Mouse (Mus musculus): ENCODE measurements around the gene Trim72.
"Not testable (repeated sequence)": the region's sequence is repeated elsewhere in the genome, so short reads cannot be mapped to it uniquely, and the experiment has no call there.

Gene Trim72

DNA sequence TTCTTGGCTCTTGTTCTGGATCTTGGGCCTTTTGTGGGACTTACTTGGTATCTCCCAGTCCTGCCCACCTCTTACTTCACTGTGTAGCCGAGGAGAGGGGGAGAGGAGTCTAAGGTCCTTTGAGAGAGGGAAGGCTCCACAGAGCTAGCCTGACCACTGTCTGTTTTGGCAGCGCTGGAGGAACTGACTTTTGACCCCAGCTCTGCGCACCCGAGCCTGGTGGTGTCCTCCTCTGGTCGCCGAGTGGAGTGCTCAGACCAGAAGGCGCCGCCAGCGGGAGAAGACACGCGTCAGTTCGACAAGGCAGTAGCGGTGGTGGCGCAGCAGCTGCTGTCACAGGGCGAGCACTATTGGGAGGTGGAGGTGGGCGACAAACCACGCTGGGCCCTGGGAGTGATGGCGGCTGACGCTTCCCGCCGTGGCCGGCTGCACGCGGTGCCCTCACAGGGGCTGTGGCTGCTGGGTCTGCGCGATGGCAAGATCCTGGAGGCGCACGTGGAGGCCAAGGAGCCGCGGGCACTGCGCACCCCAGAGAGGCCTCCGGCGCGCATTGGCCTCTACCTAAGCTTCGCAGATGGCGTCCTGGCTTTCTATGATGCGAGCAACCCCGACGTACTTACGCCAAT, 6.1 kb downstream of the Trim72 start:
- DNase-seq, result no peak

- DNase-seq, result peak; percentile 28
Observed at GRCm38 (mm10) chr7:128012136-128012780, 8.5 kb downstream of the Trim72 start.

DNA sequence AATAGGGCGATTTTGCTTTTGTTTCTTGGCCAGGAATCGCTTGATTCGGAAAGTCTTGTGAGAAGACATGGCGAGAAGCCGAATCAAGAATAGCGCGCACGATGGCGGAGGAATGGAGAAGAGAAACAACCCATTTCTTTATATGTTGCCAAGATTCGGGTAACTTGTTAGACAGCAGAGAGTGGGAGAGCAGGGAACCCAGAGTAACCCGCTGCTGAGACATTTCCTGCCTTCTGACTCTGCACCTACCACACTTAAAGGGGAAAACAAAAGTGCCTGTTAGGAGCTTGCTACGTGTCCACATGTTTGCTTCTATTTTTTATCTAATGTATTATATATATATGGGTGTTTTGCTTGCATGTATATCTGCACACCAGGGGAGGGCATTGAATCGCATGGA, 9.4 kb downstream of the Trim72 start:
- no peak for DNase-seq

DNA sequence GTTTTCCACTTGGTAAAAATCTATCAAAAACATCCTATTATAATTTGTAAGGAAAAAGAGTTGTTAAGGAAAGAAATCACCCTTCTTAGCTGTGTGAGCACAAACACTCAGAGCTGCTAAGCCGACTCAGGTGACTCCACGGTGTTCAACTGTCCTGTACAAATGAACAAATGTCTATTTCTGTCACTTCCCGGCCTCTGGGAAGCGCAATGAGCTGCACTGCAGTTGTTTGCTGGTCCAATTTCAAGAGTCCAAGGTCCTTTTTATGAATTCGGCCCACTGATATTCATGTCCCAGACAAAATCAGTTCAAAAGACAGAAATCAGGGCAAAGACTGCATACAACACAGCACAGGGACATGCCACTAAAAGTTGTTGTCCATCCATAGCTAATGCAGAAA, 12.4 kb downstream of the Trim72 start:
- DNase-seq, result not testable (repeated sequence)

DNA sequence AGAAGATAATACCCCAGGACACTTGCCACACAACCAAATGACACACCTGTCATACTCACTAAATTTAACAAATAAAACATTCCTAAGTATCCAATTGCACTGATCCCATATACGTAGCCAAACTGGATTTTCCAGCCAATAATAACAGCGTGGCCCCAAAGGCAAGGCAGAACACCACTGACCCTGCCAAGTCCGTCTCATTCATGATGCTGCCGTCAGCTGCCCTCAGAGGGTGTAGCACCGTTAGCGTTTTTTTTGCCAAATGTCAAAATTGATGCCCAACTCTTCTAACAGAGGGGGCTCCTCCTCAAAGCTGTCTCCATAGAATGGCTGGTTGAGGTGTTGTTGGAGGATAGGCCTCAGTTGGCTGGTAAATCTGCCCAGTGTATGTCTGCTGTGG, 12.9 kb downstream of the Trim72 start:
- no peak for DNase-seq

GRCm38 (mm10) chr7:128018275-128018674, 14.5 kb downstream of the Trim72 start:
- no peak for DNase-seq

GRCm38 (mm10) chr7:128019187-128019586, 15.4 kb downstream of the Trim72 start:
- no peak for DNase-seq

- DNase-seq, result no peak
Observed at GRCm38 (mm10) chr7:128022974-128023373, 19.2 kb downstream of the Trim72 start.

GRCm38 (mm10) chr7:128023565-128023964, 19.8 kb downstream of the Trim72 start:
- DNase-seq, result no peak

GRCm38 (mm10) chr7:128024364-128024763, 20.6 kb downstream of the Trim72 start:
- DNase-seq, result no peak

GRCm38 (mm10) chr7:128024932-128025331, 21.2 kb downstream of the Trim72 start:
- DNase-seq, result no peak

DNA sequence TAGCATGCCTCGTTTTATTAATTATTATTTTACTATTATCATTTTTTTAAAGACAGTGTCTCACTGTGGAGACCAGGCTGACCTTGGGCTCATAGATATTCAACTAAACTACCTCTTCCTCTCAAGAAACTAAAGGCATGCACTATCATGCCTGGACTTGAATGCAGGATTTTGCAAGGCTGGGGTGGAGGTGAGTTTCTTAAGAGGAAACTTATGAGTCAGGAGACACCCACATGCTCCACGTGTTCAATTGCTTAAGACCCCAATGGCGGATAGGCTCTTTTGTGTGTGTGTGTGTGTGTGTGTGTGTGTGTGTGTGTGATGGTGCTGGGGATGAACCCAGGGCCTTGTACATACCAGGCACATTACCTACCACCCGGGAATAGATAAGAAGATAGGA, 21.6 kb downstream of the Trim72 start:
- no peak for DNase-seq

DNA sequence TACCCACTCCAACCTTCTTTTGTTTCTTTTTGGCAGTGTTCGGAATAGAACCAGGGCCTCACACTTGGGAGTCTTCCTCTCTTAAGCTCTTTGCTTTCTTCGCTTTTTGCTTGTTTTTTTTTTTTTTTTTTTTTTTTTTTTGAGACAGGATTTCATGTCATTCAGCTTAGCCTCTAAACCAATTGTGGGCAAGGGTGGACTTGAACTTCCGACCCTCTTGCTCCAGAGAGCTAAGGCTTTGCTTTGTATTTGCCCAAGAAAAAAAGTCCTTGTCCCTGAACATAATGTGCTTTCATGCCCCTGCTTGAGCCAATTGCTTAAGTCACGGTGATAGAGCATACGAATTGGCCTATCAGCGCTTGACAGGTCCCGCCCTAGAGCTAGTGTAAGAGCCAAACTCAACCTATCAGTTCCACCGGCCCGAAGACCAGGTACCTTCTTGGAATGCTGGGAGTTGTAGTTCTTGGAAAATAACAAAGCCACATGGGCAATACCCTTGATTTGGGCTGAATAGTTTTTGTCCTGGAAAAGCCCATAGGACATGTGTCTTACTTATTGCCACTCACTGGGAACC, 27.7 kb downstream of the Trim72 start:
- no peak for DNase-seq

- no peak for DNase-seq
Observed at GRCm38 (mm10) chr7:128032290-128032988, 28.7 kb downstream of the Trim72 start.

- no peak for DNase-seq
Observed at GRCm38 (mm10) chr7:128032989-128033293, 29.2 kb downstream of the Trim72 start.

- DNase-seq, result no peak
Observed at GRCm38 (mm10) chr7:128033616-128034015, 29.9 kb downstream of the Trim72 start.

GRCm38 (mm10) chr7:128042161-128042820, 38.5 kb downstream of the Trim72 start:
- DNase-seq, result not testable (repeated sequence)

DNA sequence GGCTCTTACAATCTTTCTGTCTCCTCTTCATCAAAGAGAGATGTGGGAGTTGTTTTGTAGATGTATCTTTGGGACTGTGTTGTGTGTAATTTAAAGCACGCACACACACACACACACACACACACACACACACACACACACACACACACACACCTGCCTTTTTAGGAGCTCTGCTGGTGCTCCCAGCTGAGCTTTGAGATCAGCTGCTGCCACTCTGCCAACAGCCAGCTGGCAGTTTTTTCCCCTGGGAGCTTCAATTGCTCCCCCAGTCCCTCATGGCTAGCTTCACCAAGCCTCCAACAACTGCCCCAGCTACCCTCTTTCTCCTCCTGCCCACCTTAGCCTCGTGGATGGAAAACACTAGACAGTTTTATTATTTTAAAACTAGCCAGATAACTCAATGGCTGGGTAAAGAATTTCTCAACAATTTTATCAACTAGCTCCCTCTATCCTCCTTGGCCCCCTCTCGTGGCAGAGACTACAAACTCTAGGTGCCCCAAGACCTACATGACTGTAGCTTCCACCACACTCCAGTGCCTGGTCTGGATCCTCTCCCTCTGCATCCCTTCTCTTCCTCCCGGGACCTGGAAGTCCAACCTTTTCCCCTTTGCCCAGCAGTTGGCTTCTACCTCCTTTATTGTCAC, 40.5 kb downstream of the Trim72 start:
- no peak for DNase-seq

DNA sequence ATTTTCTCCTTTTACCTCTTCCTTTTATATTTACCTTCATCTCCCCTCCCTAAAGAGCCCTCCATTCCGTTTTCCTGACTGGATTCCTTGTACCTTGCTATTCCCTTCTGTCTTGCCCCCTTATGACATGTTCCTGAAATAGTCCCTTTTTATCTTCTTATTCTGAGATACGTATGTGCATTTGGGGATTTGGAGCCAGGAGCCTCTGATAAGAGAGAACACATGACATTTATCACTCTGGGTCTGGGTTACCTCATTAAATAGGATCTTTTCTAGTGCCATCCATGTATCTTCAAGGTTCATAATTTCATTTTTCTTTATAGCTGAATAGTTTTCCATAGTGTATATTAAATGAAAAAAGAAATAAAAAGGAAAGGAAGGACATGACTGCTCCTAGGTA, 41.9 kb downstream of the Trim72 start:
- DNase-seq, result no peak

GRCm38 (mm10) chr7:128048819-128049218, 45.1 kb downstream of the Trim72 start:
- DNase-seq, result no peak

DNA sequence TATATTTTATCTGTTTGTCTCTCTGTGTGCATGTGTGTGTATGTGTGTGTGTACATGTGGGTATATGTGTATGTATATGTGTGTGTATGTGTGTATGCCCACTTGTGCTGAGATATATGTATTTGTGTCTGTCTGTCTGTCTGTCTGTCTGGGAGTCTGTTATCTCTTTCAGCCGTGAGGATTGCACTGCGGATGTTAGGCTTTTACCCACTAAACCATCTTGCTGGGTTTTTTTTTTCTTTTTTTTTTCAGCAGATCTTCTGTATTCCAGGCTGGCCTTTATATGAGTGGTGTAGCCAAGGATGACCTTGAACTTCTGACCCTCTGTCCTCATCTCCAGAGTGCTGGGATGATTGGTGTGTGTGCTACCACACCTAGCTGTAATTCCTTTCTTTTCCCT, 45.5 kb downstream of the Trim72 start:
- DNase-seq, result no peak

GRCm38 (mm10) chr7:128050739-128051138, 47.0 kb downstream of the Trim72 start:
- DNase-seq, result no peak

GRCm38 (mm10) chr7:128053061-128053460, 49.3 kb downstream of the Trim72 start:
- no peak for DNase-seq

All from right cerebral cortex, postnatal 14 days (tissue).